Mouse (Mus musculus) B cell, adult 2 months (primary cell): ENCODE data around the gene Tex45.

Source experiments
- DNase-seq, 2 experiments: peaks; one replicate each; pipeline ENCODE4 v3.0.0; 2022

Gene Tex45

DNA sequence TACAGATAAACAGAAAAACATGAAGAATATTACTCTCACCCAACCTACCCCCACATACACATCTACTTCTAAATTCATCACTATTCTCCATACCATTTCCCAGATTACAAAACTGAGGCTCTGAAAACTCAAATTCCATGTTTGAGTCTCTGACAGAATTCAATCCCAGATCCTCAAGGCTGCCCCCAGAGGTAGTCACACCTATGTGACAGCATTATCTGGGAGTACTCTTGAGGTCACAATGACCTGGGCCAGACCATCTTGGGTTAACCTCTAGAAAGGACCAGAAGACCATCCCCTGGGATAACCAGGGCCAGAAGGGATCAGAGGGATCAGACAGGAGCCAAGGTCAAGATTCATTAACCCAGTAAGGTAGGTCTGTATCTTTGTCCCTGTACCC is at the start of gene Tex45:
Tex45 (plus strand) TSS at position 301 of the 400 bp plus-strand sequence.
- DNase-seq = no peak

DNA sequence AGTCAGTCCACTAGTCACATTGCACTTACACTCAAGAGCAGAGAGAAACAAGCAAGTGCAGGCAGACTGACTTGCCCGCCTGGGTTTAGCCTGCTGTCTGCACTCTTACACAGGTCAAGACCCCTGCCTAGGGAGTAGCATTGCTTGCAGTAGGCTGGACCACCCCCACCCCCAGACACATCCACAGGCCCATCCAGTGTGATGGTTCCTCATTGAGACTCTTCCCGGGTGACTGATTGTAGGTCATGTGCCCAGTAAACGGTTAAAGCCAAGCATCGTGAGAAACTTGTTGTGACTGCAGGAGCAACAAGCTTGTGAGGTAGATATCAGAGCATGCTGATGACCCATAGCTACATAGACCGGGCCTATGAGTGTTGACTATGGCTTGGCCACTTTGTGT is 49.2 kb upstream of the Tex45 start:
- no peak for DNase-seq

DNA sequence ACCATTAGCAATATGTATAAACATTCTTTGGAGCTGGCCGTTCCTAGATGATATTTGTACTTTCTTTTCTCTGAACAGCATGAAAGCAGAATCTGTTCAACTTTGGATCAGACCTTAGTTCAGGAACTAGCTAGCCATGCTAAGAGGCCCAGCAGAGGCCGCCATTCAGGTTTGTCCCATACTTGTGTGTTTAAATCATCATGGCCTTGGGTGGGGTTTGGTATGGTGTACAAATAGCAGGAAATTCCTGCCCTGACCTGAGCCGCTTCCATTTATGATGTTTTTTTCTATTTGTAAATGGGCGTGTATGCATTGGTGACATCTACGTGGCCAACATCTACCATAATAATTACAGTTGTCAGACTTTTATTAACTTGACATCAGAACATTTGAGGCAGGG is 45.4 kb upstream of the Tex45 start:
- DNase-seq = no peak

DNA sequence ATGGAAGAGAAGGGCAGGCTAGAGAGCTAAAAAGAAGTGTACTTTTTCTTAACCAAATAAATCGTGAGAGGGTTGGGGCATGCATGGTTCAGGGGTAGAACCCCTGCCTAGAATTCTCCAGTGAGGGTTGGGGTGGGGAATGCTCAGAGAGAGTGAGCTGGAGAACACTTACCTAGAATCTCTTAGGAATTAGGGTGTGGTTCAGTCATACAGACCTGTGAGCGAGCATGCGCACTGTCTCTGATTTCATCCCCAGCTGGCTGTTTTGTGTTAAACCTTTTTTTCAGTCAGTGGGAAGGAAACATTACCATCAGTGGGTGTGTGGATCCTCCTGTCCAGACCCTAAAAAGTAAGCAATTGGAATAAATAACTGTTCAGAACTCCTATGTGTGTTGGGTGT is 44.5 kb upstream of the Tex45 start:
- DNase-seq = no peak

DNA sequence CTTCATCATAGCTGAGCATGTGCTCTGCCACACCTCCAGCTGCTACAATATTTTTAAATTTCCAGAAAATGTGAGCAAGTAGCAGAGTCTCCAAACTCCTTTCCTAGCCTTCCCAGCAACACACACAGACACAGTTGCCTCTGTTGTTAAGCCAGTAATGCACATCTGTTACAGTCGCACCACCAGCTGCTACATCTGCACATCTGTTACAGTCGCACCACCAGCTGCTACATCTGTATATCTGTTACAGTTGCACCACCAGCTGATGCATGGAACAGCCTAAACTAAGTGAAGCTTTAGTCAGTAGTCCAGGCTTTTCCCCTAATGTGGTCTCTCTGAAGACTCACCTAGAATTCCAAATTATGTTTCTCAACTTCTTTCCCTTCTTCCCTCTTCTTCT is 42.2 kb upstream of the Tex45 start:
- no peak for DNase-seq

DNA sequence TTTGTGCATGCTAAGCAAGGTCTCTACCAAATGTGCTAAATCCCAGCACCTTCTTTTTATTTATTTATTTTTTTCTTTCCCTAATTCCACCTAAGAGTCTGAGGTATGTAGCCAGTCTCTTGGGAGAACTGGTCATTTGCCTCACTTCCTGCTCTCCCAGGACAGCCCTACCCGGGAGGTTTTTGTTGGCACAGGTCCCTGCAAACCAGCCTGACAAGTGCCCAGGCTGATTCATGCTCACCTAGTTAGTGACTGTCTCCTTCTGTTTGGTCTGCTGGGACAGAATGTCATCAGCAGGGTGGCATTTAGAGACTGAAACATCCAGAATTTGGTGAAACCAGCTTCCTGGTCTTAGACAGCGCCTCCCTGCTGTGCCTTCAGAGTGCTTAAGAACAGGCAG is 40.7 kb upstream of the Tex45 start:
- no peak for DNase-seq

DNA sequence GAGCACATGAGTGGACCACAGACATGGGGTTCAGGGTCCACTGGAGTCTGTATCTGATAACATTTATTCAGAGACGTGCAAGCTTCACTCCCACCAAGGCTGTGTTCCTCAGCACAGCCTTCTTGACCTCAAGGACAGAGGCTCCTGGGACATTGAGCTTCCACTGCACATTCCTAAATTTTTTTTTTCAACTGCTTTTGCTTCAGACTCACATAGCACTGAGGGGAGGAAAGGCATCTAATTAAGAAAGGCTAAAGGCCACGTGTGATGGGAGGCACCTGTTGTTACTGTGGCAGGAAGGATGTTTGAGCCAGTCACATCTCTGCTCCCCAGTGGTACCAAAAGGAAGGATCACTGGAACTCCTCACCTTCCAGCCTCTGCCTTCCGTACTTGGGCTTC is 39.5 kb upstream of the Tex45 start:
- DNase-seq = no peak

DNA sequence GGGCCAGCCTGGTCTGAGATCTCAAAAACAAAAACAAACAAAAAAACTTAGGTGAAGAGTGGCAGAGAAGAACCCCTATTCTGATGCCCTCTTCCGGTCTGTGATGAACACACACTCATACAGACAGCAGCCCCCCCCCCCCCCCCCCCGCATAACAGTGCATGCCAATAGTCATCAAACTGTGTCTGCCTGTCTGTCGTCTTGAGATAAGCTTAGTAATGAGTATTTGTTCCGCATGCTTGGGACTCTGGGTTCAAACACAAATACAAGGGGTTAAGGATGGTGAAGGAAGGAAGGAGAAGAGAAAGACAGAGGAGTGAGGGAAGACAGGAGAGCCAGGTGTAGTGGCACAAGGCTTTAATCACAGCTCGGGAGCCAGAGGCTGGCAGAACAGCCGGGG is 34.2 kb upstream of the Tex45 start:
- no peak for DNase-seq

DNA sequence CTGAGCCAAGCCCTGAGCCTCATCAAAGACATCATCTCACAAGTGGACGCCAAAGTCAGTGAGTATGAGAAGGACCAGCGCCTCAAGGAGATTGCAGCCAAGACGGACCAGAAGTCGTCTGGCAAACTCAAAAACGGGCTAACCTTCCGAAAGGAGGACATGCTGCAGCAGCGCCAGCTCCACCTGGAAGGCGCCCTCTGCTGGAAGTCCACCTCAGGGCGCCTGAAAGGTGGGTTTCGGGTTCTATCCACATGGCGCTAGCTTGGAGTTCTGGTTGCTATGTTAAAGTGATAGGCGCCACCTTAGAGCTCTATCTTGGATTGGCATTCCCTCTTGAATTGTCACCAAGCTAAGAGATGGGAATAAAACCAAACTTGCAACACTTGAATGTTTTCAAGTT is 31.2 kb upstream of the Tex45 start:
- DNase-seq = peak; percentile 36

DNA sequence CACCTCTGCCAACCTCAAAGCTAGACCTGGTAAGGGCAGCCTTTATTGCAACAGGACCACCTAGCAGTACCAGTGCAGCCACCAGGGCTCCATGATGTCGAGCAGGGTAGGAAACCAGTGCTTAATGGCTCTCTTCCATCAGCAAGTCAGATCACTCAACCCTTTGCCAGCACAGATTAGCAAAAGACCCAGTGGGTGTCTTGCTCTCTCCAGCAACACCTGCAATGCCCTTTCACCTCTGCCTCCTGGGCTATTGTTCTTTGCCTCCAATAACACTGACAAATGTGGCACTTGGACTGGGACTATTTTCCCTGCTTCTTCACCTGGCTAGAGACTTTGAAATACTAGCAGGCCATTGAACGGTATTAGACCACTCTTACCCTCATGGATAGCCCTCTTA is 21.4 kb upstream of the Tex45 start:
- no peak for DNase-seq

DNA sequence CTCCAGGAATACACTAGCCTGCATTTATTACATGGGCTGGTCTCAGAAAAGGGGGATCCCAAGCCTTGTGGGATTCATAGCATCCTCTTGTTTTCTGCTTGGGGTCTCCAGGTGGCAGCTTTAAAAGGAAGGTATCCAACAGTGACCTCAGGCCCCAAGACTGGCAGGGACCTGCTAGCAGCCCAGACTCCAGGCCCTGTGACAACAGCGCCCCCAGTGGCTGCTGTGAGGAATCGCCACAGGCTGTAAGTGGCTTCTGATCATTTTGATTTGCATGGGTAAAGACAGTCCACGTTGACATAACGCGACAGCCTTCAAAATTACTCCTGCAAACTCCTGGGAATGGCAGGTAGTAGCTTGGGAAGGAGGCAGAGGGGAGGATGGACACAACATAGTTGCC is 20.0 kb upstream of the Tex45 start:
- peak; percentile 68 to 75 for DNase-seq

DNA sequence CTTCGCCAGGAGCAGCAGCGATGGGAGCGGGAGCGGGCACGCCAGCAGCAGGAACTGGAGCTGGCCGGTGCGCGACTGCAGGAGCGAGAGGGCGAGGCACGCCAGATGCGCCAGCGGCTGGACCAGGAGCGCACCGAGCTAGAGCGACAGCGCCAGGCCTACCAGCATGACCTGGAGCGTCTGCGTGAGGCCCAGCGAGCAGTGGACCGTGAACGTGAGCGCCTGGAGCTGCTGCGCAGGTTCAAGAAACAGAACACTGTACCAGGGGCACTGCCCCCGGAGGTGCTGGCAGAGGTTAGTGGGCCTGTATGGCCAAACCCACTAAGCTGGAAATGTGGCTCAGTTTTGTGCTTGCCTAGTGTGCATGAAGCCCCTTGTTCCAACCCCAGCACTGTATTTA is 18.7 kb upstream of the Tex45 start:
- no peak for DNase-seq

DNA sequence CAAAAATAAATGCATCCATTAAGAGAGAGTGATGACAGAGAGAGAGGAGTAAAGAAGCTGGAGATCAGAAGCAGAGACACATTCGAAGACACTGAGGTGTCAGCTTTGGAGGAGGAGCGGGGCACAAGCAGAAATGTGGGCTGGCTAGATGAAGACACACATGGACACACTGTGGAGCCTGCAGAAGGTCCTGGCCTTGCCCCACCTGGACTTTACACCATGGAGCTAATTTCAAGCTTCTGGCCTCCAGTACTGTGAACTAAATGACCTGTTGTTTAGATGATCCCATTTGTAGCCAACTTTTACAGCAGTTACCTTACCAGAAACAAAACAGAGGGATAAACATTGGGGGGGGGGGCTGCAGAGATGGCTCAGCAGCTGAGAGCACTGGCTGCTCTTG is 7.4 kb upstream of the Tex45 start:
- DNase-seq = no peak

DNA sequence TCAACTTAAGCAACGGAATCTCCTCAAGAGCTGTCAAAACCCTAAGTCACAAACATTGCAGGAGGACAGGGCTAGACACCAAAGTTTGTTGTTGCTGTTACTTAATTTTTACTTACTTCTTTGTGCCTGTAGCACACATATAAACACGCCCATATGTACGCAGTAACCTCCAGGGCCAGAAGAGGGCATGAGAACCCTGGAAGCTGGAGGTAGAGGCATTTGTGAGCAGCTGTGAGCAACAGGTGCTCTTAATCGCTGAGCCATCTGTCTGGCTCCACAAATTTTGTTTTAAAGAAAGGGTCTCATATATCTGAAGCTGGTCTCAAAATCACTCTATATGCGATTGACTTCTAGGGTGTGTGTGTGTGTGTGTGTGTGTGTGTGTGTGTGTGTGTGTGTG is 6.4 kb upstream of the Tex45 start:
- peak; percentile 45 to 58 for DNase-seq

DNA sequence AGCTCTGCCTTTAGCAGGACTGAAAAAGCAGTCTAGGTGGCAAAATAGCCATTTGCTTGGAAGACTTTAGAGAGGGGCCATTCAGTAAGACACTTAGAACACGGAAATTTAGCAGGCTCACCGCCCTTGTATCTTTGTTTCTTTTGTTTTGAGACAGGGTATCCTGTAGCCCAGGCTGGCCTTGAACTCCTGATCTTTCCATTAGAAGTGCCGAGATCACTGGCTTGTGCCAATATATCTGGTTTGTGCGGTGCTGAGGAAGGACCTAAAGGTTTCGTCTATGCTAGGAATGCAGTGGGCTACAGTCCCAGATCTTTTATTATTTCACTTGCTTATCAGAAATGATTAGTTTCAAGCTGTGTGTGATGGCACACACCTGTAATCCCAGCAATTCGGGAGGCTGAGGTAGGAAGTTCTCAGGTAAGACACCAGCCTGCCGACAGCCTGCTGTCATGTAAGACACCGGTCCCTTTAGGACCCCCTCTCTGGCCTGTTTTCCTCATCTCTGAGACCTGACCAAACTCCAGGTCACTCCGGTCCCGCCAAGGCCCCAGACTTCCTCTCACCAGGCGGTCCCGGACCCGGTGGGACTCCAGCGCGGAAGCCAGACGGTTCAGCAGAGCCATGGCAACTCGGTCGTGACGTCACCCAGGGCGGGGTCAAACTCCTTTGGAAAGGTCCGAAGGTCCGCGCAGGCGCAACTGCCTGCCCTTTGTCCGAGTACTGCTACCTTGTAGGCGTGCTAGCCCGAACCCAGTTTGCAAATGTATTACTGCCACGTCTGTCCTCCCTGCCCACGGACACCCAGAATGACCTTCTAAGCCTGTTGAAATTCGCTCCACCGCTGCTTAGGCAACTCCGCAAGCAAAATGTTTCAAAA is 3.4 kb upstream of the Tex45 start, which contains the start of gene Pex11g:
Pex11g (minus strand) TSS at position 675 of the 880 bp plus-strand sequence.
- peak; percentile 92 for DNase-seq

DNA sequence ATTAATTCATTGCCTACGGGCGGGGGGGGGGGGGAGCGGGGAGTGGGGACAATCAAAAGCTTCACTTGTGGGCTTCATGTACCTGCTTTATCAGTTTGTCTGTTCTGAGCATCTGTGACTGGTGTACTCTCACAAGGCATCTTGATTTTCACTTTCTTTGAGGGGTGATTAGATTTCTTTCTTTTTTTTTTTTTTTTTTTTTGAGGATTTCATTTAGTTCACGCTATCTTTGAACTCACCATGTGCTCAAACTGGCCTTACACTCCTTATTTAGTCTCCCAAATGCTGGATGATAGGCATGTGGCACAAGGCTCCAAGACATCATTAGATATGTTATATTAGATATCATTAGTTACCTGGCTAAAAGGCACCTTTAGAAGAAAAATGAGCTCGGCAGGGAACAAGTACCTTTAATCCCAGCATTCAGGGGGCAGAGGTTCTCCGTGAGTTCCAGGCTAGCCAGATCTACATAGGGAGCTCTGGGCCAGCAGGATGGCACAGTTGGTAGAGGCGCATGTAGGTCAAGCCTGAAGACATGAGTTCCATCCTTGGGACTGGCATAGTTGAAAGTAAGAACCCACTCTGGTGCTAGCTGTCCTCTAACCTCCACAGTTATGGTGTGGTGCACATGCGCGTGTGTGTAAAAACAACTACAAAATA is 2.6 kb upstream of the Tex45 start:
- no peak for DNase-seq

DNA sequence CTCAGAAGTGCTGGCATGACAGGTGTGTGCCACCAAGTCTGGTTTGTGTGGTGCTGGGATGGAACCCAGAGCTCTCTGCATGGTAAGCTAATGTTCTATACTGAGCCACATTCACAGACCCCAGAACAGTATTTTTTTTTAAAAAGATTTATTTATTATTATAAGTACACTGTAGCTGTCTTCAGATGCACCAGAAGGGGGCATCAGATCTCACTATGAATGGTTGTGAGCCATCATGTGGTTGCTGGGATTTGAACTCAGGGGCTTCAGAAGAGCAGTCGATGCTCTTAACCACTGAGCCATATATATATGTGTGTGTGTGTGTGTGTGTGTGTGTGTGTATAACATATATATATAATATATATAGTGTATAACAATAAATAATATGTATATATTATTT is 1.8 kb upstream of the Tex45 start:
- DNase-seq = peak in 1 of 2 experiments; percentile 27

DNA sequence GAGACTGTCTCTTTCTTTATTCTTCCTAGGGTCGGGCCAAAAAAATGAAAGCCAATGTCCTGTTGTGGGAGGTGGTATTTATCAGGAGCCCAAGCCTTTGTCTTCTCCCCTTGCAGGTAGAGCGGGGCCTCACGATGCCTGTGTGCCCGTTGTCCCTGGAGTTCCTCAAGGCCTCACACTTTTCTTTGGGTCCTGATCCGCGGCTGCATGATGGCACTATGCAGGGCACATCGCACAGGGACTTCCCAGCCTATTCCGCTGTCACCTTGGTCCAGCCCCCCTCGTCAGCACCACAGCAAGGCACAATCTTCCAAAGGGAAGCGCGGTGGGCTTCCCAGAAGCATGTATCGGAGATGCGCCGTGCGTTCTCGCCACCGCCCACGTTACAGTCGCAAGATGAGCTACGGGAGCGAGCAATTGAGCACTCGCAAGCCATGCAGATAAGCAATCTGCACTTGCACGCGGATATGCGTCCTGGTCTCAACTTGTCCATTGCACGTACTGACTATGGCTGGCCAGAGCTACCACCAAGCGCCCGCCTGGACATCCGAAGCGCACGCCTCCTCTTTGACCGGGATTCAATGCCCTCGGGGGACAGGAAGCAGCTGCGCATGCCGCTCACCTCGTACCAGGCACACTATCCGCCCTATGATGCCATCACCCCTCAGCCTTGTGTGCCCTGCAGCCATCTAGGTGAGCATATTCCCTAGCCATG is 5.2 kb downstream of the Tex45 start:
- DNase-seq = no peak

DNA sequence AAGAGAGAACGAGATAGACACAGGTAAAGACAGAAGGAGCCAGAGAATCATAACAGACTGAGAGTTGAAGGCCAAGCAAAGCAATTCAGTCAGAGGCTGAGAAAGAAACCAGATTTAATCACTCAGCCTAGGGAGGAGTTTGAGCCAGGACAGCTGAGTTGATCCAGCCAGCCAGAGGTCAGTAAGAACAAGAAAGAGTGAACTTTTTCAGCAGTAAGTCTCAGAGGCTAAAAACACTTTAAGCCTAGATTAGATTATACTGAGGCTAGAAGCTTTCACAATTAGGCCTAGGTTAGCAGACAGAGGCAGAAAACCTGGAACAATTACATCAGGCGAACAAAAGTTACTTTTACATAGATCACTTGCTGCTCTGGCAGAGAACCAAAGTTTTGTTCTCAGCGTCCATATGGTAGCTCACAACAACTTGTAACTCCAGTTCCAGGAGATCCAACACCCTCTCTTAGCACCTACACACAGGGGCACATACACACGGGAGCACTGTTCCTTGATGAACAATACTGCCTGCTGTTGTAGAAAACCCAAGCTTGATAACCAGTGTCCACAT is 9.6 kb downstream of the Tex45 start:
- DNase-seq = no peak

DNA sequence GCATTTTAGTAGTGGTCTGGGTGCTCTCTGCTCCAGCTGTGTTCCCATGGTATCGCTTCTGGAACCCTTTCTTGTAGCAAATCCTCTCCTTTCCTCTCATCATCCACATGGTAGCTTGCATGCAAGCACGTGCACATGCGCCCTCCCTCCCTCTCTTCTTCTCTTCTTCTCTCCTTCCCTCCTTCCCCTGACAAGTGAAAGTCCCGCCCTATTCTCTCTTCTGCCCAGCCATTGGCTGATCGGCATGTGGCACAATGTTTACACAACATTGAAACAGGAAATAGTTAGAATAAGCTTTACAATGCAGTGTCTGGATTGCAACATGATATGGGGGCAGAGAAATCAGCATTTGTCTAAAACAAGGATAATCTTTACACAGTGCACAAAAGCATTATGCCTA is 10.9 kb downstream of the Tex45 start:
- DNase-seq = no peak

DNA sequence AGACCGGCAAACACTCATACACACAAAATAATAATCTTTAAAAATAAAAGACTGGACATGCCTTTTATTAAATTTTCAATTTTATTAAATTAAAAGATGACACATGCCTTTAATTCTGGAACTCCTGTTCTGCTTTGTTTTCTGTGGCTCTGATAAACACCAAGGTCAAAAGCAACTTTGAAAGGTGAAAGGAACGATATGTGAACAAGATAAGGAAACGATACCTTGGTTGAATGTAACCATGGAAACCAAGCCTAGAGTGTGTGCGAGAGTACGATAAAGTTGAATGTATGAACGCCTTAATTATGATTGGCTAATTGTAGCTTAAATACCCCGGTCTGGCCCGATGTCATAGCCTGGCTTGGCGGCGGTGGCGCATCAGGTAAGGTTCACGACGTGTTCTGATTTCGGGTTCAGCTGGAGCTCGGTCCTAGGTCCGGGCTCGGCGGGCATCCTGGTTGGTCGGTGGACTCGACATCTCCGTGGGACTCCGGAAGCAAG is 11.6 kb downstream of the Tex45 start:
- DNase-seq = no peak

DNA sequence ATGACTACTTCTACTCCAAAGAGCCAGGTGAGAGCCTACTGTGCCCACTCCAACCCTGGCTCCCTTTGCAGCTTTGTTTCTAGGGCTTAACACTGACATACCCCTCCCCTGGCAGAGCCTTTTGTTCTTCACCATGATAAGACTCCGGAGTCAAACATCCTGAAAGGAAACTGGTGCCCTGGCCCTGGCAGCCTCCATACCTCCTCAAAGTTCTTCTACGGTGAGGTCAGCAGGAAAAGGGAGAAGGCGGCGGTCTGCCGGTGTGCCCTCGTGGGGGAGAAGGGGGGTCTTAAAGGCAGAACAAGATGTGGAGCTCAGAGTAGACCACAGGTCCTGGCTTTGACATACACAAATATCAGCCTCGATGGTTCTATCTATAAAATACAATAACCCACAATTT is 12.9 kb downstream of the Tex45 start:
- no peak for DNase-seq

DNA sequence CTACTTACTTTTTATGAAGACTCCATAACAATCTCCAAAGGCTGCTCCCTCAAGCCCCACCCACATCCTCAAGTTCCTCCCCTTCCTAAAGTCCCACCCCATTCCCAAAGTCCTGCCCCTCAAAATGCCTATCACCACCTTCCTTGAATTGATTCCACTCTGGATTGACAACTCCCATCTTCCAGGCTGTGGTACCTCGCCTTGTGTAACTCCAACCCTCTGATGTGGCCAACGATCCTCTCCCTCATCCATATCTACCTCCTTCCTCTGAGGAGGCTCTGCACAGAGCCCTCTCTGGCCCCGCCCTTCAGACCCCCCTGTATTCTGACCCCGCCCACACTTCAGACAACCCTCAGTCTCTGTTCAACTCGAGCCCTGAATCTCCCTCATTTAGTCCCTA is 14.5 kb downstream of the Tex45 start:
- DNase-seq = no peak
